Mouse (Mus musculus) limb, embryonic 15.5 days (tissue): ENCODE results near the gene Trmt2a. TPM values are rescaled to one million over a fixed set of nuclear protein-coding genes. Genes with fewer than 3 reads are reported as not detected.
A peak's percentile ranks its signal among the peaks of the same experiment; 100 is the strongest.

ENCODE experiments used
- ATAC-seq: fragments of 200-750 bp; cut with Nextera tagmentation; 2 replicates; pipeline ENCODE4 v1.8.0; 2017; ENCODE audit warnings: low read depth, moderate TSS enrichment; ENCODE audit not compliant: insufficient number of reproducible peaks, low FRiP score, low TSS enrichment
- H3K27ac ChIP-seq: fragments of 300-500 bp; sonication (generic); 2 replicates; pipeline ENCODE4 v1.5.1; 2015; ENCODE audit warnings: moderate library complexity, mild to moderate bottlenecking, inconsistent platforms
- H3K27me3 ChIP-seq: fragments of 300-500 bp; sonication (generic); 2 replicates; pipeline ENCODE4 v1.6.1; 2015; ENCODE audit warnings: inconsistent platforms
- H3K36me3 ChIP-seq: fragments of 300-500 bp; sonication (generic); 2 replicates; pipeline ENCODE4 v1.6.1; 2015; ENCODE audit warnings: inconsistent platforms
- H3K4me1 ChIP-seq: fragments of 300-500 bp; sonication (generic); 2 replicates; pipeline ENCODE4 v1.6.1; 2015; ENCODE audit warnings: inconsistent platforms
- H3K4me2 ChIP-seq: fragments of 300-500 bp; sonication (generic); 2 replicates; pipeline ENCODE4 v1.6.1; 2015; ENCODE audit warnings: mild to moderate bottlenecking, inconsistent platforms
- H3K4me3 ChIP-seq: fragments of 300-500 bp; sonication (generic); 2 replicates; pipeline ENCODE4 v1.5.1; 2015; ENCODE audit warnings: mild to moderate bottlenecking, inconsistent platforms
- H3K9ac ChIP-seq: fragments of 300-500 bp; sonication (generic); 2 replicates; pipeline ENCODE4 v1.6.1; 2015; ENCODE audit warnings: inconsistent platforms
- H3K9me3 ChIP-seq: fragments of 300-500 bp; sonication (generic); 2 replicates; pipeline ENCODE4 v1.6.1; 2016; ENCODE audit warnings: inconsistent platforms
- WGBS: fragments of 180-500 bp; shearing (Covaris S2); methylation state at CpG from one replicate; pipeline ENCODE4 v1.1.7; 2015; 5-methylcytosine and 5-hydroxymethylcytosine counted together
- polyA plus RNA-seq: library from polyadenylated mRNA; unstranded; fragments of >200 nt; fragmentation: Nextera tagmentation; extraction: Ambion mirVana; gene quantifications from 2 replicates; pipeline ENCODE4 v1.2.1, GENCODE M21; 2015

Trmt2a gene
- 103 and 110 TPM in 2 replicates for polyA plus RNA-seq

GRCm38 (mm10) chr16:18248433-18249363 is at the start of gene Trmt2a, which contains the start of gene Ranbp1:
Gene Trmt2a, plus strand, starts transcription at chr16:18248679.
Gene Ranbp1, minus strand, starts transcription at chr16:18248732.
- Histone ChIP-seq H3K27ac (peak within 1 kb of the TSS; percentile 96), H3K36me3 (peaks cover 64% of the 10 kb centered on the region), H3K27me3 (no peaks in the 10 kb centered on the region), H3K9ac (peak within 1 kb of the TSS; percentile 88), H3K4me1 (peaks cover 38% of the 10 kb centered on the region), H3K9me3 (no peaks in the 10 kb centered on the region), H3K4me2 (peak within 1 kb of the TSS; percentile 70), H3K4me3 (peak within 1 kb of the TSS; percentile 98)
- under 1% methylated on average over 99 of the region's 102 CpGs for WGBS
- peak; percentile 92 for ATAC-seq

- peaks cover 23% of the 10 kb centered on the region for H3K4me1 ChIP-seq
- H3K4me3 ChIP-seq, result no peak overlapping the region
- H3K36me3 ChIP-seq, result no peaks in the 10 kb centered on the region
- no peak overlapping the region for H3K4me2 ChIP-seq
- 85% methylated on average over 2 of the region's 2 CpGs for WGBS
- H3K27ac ChIP-seq, result no peak overlapping the region
- H3K9ac ChIP-seq, result no peak overlapping the region
- peaks cover 14% of the 10 kb centered on the region for H3K27me3 ChIP-seq
- no peak for ATAC-seq
- no peaks in the 10 kb centered on the region for H3K9me3 ChIP-seq
Observed at GRCm38 (mm10) chr16:18200062-18200461, 48.4 kb upstream of the Trmt2a start.

DNA sequence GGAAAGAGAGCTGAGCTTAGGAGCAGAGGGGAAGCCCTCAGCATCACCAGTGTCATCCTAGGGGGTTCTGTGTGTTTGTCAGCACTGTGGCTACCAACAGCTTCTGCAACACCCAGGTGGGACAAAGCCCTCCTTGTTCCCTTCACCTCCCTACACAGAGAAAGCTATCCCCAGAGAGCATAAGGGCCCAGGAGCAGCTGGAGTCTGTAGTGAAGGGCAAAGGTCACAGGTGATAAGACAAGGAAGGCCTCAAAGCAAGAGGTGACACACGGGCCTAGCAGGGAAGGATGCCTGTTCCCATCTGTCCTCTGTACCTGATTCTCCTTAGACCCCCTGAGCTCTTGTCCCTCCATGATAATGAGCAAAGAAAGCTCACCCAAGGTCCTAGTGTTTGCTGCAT is 46.9 kb upstream of the Trmt2a start:
- no peak for ATAC-seq
- H3K9ac ChIP-seq, result no peak overlapping the region
- WGBS, result 42% methylated on average over 1 of the region's 1 CpGs
- no peaks in the 10 kb centered on the region for H3K9me3 ChIP-seq
- no peak overlapping the region for H3K4me2 ChIP-seq
- no peaks in the 10 kb centered on the region for H3K36me3 ChIP-seq
- no peak overlapping the region for H3K4me3 ChIP-seq
- H3K27ac ChIP-seq, result no peak overlapping the region
- peaks cover 18% of the 10 kb centered on the region for H3K4me1 ChIP-seq
- peaks cover 8% of the 10 kb centered on the region for H3K27me3 ChIP-seq

DNA sequence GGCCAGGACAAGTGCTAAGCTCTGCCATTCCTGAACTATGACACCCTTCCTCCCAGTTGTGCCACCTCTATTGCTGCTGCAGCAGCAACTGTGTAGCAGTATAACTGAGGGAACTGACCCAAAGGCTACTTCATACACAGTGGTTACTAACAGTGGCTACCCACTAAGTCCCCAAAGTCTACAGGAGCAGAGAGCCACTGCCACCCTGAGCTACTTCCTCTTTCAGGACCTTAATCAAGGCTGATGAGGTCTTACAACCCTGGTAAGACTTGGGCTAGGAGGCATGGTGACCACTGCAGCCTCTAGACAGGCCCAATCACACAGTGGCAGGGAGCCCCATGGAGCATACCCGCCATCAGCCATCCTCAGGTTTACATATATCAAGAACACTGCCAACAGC is 46.4 kb upstream of the Trmt2a start:
- WGBS, result 88% methylated on average over 1 of the region's 1 CpGs
- no peaks in the 10 kb centered on the region for H3K36me3 ChIP-seq
- no peak overlapping the region for H3K4me3 ChIP-seq
- no peak overlapping the region for H3K9ac ChIP-seq
- H3K4me1 ChIP-seq, result peaks cover 18% of the 10 kb centered on the region
- H3K27me3 ChIP-seq, result peaks cover 8% of the 10 kb centered on the region
- no peak overlapping the region for H3K27ac ChIP-seq
- H3K9me3 ChIP-seq, result no peaks in the 10 kb centered on the region
- no peak for ATAC-seq
- H3K4me2 ChIP-seq, result no peak overlapping the region

DNA sequence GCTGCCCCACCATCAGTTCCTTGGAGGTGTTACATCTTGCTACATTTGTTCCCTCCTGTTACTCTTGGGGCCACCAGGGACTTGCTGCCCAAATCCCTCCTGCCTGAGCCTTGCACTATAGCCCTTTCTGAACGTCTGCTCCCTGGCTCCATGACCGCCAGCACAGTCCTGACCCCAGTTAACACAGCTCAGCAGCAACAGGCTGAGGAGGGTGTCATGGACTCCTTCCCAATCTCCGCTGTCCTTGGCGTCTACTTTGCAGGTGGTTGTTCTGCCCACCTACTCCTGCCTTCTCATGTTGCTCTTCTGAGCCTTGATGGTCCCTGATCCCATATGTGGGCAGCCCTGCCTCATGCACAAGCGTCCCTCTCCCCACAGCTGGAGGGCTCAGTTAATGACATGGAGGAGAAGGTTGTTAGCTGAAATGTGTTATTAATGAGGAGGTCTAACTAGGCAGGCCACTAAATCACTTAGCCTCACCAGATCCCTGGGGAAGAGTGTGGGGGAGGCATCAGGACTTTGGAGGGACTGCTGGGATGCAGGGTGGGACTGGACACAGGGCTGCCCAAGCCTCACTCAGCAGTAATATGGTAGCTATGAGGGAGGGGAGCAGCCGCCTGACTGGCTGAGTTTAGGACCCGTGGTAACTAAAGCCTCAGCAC is 44.9 kb upstream of the Trmt2a start:
- ATAC-seq, result no peak
- Histone ChIP-seq H3K27me3 (no peaks in the 10 kb centered on the region), H3K4me1 (peaks cover 13% of the 10 kb centered on the region), H3K9me3 (no peaks in the 10 kb centered on the region), H3K27ac (no peak overlapping the region), H3K36me3 (no peaks in the 10 kb centered on the region), H3K4me2 (no peak overlapping the region), H3K9ac (no peak overlapping the region), H3K4me3 (no peak overlapping the region)
- WGBS, result 20% methylated on average over 7 of the region's 7 CpGs

- Histone ChIP-seq H3K27ac (no peak overlapping the region), H3K9me3 (no peaks in the 10 kb centered on the region), H3K4me1 (peaks cover 9% of the 10 kb centered on the region; the same call in 1 of the 2 replicates), H3K36me3 (no peaks in the 10 kb centered on the region), H3K27me3 (0 out of 2 replicates have a peak, but pooled peaks cover 9% of the 10 kb centered on the region), H3K9ac (no peak overlapping the region), H3K4me3 (no peak overlapping the region), H3K4me2 (no peak overlapping the region)
- 15% methylated on average over 8 of the region's 8 CpGs for WGBS
- ATAC-seq, result no peak
Observed at GRCm38 (mm10) chr16:18210701-18211416, 37.6 kb upstream of the Trmt2a start.

DNA sequence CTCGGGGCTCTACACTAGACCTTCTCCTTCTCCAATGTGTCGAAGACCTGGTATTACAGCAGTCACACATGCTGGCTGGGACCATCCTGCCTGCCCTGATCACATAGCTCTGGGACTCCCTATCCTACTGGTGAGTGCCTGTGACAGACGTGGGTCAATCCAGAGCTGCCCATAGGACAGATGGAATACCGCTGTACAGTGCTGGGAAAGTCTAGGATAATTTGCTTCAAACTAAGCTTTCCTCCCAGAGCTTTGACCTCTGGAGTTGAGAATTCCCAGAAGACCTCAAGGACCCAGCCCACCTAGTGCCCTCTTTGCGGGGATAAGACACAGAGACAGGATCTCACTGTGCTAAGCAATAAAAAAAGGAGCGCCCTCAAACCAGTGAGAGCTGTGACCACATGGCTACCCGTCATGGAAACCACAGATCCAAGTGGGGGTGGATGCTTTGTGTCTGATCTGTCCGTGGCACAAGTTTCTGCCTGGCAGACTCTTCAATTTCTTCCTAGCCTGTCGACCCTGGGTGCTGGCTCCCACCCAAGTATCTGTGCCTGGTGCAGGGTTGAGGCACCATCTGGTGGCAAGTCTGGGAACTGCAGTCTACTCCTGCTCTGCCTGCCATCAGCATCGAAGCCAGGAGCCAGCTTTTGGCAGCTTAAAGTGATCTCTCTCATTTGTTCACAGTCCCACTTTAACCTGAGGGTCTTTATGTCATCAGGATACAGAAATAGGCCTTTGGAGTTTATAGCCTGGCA is 36.9 kb upstream of the Trmt2a start:
- Histone ChIP-seq H3K9ac (no peak overlapping the region), H3K4me1 (peaks cover 9% of the 10 kb centered on the region; the same call in 1 of the 2 replicates), H3K36me3 (no peaks in the 10 kb centered on the region), H3K4me3 (no peak overlapping the region), H3K9me3 (no peaks in the 10 kb centered on the region), H3K27me3 (0 out of 2 replicates have a peak, but pooled peaks cover 9% of the 10 kb centered on the region), H3K27ac (no peak overlapping the region), H3K4me2 (no peak overlapping the region)
- ATAC-seq, result no peak
- 47% methylated on average over 10 of the region's 10 CpGs for WGBS

- H3K4me2 ChIP-seq, result no peak overlapping the region
- ATAC-seq, result no peak
- H3K4me1 ChIP-seq, result peaks cover 9% of the 10 kb centered on the region; the same call in 1 of the 2 replicates
- H3K27me3 ChIP-seq, result 0 out of 2 replicates have a peak, but pooled peaks cover 9% of the 10 kb centered on the region
- H3K9me3 ChIP-seq, result no peaks in the 10 kb centered on the region
- H3K36me3 ChIP-seq, result no peaks in the 10 kb centered on the region
- no peak overlapping the region for H3K4me3 ChIP-seq
- H3K27ac ChIP-seq, result no peak overlapping the region
- WGBS, result 40% methylated on average over 6 of the region's 6 CpGs
- no peak overlapping the region for H3K9ac ChIP-seq
Observed at GRCm38 (mm10) chr16:18213689-18214088, 34.8 kb upstream of the Trmt2a start.

- Histone ChIP-seq H3K27ac (no peak overlapping the region), H3K9me3 (no peaks in the 10 kb centered on the region), H3K4me3 (no peak overlapping the region), H3K27me3 (0 out of 2 replicates have a peak, but pooled peaks cover 6% of the 10 kb centered on the region), H3K4me1 (peaks cover 13% of the 10 kb centered on the region), H3K36me3 (no peaks in the 10 kb centered on the region), H3K4me2 (no peak overlapping the region), H3K9ac (no peak overlapping the region)
- no peak for ATAC-seq
- 74% methylated on average over 7 of the region's 7 CpGs for WGBS
Observed at GRCm38 (mm10) chr16:18214858-18215257, 33.6 kb upstream of the Trmt2a start.

DNA sequence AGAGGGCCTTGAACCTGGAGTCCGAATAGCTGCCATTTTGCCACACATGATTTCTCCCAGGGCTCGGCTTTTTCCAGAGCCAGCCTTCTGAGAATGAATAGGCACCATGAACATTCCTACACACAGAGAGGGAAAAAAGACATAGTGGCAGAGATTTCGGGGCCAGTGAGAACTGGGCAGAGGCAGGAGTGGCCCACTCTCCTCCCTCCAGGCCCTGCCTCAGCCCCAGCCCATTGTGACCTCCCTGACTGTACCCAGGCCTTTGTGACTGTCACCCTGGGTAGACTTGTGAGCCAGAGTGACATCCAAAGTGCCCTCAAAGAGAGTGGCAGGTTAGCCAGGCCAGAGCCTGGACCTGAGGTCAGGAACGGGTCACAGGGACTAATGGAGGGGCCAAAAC is 30.9 kb upstream of the Trmt2a start, which contains the start of gene Ccdc188:
Gene Ccdc188, plus strand, starts transcription at position 301 of the 400 bp plus-strand sequence.
- Histone ChIP-seq H3K36me3 (peaks cover 16% of the 10 kb centered on the region), H3K4me3 (no peak within 1 kb of the TSS), H3K9ac (no peak within 1 kb of the TSS), H3K27ac (no peak within 1 kb of the TSS), H3K4me2 (no peak within 1 kb of the TSS), H3K4me1 (peaks cover 21% of the 10 kb centered on the region), H3K9me3 (no peaks in the 10 kb centered on the region), H3K27me3 (no peaks in the 10 kb centered on the region)
- ATAC-seq, result no peak
- 82% methylated on average over 4 of the region's 4 CpGs for WGBS

- H3K36me3 ChIP-seq, result peaks cover 26% of the 10 kb centered on the region
- ATAC-seq, result no peak
- 73% methylated on average over 9 of the region's 9 CpGs for WGBS
- no peak overlapping the region for H3K27ac ChIP-seq
- H3K4me3 ChIP-seq, result no peak overlapping the region
- no peaks in the 10 kb centered on the region for H3K27me3 ChIP-seq
- no peaks in the 10 kb centered on the region for H3K9me3 ChIP-seq
- H3K9ac ChIP-seq, result no peak overlapping the region
- H3K4me2 ChIP-seq, result no peak overlapping the region
- peaks cover 21% of the 10 kb centered on the region for H3K4me1 ChIP-seq
Observed at GRCm38 (mm10) chr16:18218580-18218996, 29.9 kb upstream of the Trmt2a start.
